Mouse (Mus musculus): ENCODE measurements at regions not wholly inside any gene's neighbourhood (a gene's known extent, or its start where the extent isn't known, plus 50 kb on each side); places are given as distances from the start of the nearest gene placed in this dataset.
A peak's percentile ranks its signal among the peaks of the same experiment; 100 is the strongest.

DNA sequence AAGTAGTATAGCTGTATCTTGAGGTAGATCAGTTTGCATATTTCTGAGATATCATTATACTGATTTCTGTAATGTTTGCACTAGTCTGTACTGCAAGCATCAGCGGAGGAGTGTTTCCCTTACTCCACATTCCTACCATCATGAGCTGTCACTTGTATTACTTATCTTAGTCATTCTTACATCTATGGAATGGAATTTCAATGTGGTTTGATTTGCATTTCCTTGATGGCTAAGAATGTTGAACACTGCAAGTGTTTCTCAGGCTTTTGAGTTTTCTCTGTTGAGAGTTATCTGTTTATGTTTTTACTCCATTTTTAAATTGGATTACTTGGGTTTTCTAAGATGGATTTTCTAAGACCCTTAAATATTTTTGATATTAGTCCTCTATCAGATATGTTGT, 725.8 kb downstream of the Car8 start:
- intact Hi-C loops (cut with DNase I; ENCODE audit: low total_unique reads), result no loop called here
- no peak for DNase-seq

DNA sequence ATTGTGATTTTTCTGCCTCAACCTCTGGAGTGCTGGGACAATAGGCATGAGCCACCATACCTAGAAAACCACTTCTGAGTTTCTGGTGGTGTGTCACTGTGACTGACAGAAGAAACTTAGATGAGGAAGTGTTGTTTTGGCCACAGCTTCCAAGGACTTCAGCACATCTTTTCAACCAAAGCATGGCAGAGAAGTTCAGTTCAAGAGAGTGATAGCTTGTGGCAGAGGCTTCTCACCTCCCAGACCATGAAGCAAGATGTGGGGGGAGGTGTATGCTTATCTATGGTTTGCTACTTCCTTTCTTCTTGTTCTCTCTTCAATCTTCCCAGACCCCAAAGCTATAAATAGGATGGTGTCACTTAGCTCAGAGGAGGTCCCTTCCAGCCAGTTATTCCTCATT, 753.3 kb downstream of the Car8 start:
- intact Hi-C loops (cut with DNase I; ENCODE audit: low total_unique reads), result no loop called here
- no peak for DNase-seq

DNA sequence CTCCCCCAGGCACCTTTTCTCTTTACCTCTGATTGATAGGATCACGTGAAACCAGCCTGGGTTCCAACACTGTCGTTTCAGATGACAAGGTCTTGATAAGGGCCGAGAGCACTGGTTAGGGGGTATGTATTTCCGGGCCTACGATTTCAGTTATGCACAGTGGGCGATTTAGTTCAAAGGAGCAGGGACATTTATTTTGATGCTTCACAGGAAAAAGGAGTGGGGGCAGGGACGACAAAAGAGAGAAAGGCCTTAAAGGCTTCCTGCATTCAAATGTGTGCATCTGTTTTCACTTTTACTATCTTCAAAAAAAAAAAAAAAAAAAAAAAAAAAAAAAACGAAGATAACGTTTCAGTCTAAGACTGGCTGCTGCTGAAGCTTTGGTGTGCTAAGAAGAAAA, 783.7 kb downstream of the Car8 start:
- no peak for DNase-seq
- intact Hi-C loops (cut with DNase I; ENCODE audit: low total_unique reads), result no loop called here

DNA sequence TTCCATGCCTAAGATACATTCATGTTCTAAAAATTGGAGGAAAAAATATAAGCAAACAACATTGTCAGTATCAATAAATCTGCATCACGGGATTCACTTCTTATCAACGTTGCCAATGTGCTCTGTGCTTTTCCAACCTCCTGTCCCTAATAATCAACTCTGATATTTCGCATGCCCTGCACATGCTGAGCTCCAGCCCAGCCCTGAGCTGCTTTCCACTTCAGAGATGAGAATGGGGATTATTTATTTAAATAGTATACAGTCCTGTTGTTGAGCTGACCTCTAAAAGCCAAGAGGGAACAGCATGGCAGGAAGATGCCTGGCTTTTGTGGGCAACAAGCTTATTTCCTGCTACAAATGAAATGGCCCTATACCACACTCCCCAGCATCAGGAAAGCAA, 786.2 kb downstream of the Car8 start:
- intact Hi-C loops (cut with DNase I; ENCODE audit: low total_unique reads), result no loop called here
- no peak for DNase-seq

GRCm38 (mm10) chr4:7450991-7451390, 787.9 kb downstream of the Car8 start:
- DNase-seq, result no peak
- intact Hi-C loops (cut with DNase I; ENCODE audit: low total_unique reads), result no loop called here

- intact Hi-C loops (cut with DNase I; ENCODE audit: low total_unique reads), result no loop called here
- no peak for DNase-seq
These were observed 809.5 kb downstream of the Car8 start for GRCm38 (mm10) chr4:7429308-7429707.

DNA sequence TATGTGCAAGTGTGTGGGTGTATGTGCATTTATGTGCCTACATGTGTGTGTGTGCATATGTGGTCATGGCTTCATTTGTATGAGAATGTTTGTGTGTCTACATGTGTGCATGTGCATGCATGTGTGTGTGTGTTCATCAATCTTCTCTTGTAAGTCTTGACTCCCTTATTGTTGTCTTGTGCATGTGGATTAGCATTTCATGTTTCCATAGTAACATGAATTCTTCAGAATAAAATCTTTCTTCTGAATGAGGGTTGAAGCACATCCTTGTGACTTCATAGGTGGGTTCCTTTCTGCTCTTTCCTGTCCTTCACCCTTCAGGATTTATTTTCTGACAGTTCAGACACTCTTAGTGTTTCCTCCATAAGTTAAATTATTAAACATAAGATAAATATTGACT, 814.8 kb downstream of the Car8 start:
- intact Hi-C loops (cut with DNase I; ENCODE audit: low total_unique reads), result no loop called here
- no peak for DNase-seq

DNA sequence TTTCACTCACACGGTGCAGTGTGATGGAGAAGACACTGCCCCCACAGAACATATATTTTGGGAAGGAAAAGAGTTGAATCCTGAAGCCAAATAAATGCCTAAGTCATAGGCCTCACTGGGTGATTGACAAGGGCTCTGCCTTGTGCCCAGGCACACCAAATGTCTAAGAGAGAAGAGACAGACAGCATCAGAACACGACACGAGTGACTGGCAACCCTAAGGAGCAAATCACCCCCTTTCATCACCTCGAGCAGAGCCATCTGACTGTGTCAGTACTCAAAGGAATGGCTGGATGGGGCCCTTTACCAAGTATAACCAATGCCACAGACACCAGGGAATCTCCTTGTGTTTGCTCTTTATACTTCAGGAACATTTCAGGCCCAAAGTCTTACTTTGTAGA, 815.6 kb downstream of the Car8 start:
- intact Hi-C loops (cut with DNase I; ENCODE audit: low total_unique reads), result no loop called here
- DNase-seq, result no peak

DNA sequence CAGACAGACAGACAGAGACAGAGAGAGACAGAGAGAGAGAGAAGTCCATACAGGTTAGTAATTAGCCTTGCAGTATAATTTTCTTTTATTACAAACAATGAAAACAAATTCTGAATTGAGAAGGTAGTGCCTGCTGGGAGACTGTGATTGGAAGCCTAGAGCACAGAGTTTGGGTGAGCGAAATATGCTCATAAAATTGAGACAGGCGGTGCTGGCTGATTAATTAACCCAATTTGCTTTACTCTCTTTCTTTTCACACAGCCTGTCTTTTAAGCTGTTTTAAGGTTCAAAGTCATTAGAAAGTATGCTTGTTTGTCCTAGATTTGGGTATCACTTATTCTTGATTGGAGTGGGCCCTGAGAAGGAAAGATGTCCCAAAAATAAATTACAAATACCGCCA, 816.1 kb downstream of the Car8 start:
- intact Hi-C loops (cut with DNase I; ENCODE audit: low total_unique reads), result no loop called here
- no peak for DNase-seq

GRCm38 (mm10) chr4:7414301-7414700, 824.5 kb downstream of the Car8 start:
- no peak for DNase-seq

DNA sequence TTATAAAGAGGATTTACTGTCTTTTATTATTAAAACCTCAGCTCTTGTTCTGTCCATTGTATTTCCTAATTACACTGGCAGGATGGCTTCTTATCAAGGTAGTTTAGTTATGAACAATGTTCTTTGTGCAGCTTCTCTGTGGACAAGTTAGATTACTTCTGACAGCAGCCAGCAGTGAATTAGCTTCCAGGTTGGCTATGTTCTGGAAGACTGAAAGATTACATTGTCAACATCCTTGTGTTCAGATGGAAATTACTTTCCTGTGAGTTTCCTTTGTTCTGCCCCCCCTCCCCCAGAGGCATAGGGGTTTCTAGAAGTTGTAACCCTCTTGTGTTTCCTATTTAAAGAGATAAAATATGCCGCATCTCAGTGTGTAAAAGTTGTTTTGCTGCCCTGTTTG, 846.1 kb downstream of the Car8 start:
- intact Hi-C loops (cut with DNase I; ENCODE audit: low total_unique reads), result no loop called here
- no peak for DNase-seq

More at GRCm38 (mm10) chr4:7414301-7414700, 824.5 kb downstream of the Car8 start:
- intact Hi-C loops (cut with DNase I; ENCODE audit: low total_unique reads), result no loop called here

- intact Hi-C loops (cut with DNase I; ENCODE audit: low total_unique reads), result no loop called here
- peak; percentile 24 for DNase-seq
These were observed 847.2 kb downstream of the Car8 start for GRCm38 (mm10) chr4:7391596-7391995.

DNA sequence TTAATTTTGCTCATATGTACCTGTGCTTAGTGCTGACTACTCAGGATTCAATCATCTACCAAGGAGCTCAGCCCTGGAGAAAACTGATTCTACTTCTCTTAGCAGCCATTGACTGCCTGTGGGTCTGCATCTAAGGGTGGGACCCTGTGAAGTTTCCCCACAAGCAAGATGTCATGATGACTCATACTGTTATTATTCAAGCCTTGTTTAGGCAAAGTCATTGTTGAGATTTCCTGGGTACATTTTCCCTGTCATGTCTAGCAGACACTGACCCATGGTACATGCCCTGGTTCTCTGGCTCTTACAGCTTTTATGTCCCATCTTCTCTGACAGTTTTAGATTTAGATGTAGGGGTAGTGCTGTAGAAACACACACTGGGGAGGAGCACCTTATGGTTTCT, 853.8 kb downstream of the Car8 start:
- DNase-seq, result no peak
- intact Hi-C loops (cut with DNase I; ENCODE audit: low total_unique reads), result no loop called here

DNA sequence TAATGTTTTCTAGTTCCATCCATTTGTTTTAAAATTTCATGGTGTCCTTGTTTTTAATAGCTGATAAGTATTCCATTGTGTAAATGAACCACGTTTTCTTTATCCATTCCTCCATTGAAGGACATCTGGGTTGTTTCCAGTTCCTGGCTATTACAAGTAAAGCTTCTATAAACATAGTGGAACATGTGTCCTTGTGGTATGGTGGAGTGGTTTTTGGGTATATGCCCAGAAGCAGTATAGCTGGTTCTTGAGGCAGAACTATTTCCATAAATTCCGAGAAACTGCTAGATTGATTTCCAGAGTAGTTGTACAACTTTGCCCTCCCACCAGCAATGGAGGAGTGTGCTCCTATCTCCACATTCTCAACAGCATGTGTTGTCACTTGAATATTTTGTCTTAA, 858.8 kb downstream of the Car8 start:
- no peak for DNase-seq
- intact Hi-C loops (cut with DNase I; ENCODE audit: low total_unique reads), result no loop called here

GRCm38 (mm10) chr4:7364238-7365040, 874.4 kb downstream of the Car8 start:
- intact Hi-C loops (cut with DNase I; ENCODE audit: low total_unique reads), result no loop called here
- no peak for DNase-seq

- intact Hi-C loops (cut with DNase I; ENCODE audit: low total_unique reads), result no loop called here
- no peak for DNase-seq
These were observed 875.3 kb downstream of the Car8 start for GRCm38 (mm10) chr4:7363508-7363907.

DNA sequence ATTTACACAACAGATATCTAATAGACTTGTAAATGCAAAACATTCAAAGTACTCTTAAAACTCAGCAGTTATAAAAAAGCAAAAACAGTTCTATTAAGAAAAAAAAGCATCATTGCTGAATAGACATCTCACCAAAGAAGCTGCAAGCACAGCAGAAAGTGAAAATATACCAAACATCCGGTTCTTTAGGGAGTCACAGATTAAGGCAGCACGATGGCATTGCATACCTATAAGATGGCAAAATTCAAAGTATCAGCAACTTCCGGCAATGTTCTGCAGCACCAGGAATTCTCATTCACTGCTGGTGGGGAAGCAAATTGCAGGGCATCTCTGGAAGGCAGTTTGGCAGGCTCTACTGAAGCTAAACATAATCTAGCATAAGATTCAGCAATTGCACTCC, 882.6 kb downstream of the Car8 start:
- DNase-seq, result no peak
- intact Hi-C loops (cut with DNase I; ENCODE audit: low total_unique reads), result no loop called here

DNA sequence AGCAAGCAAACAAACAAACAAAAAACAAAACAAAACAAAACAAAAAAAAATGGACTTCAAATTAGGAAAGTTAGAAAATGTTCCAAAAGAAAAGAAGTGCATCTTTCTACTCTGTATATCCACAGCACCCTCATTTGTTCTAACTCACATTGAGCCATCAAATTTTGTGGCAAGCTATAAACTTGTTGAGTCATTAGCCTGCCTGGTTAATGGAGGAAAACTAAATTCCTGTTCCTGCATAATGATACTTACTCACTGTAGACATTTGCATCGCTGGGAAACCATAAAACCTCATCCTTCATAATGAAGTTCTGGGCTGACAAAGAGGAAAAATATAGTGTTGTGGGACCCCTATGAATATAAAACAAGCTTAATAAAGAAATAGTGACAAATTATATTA, 891.5 kb downstream of the Car8 start:
- intact Hi-C loops (cut with DNase I; ENCODE audit: low total_unique reads), result no loop called here
- no peak for DNase-seq

- no peak for DNase-seq
- intact Hi-C loops (cut with DNase I; ENCODE audit: low total_unique reads), result no loop called here
These were observed 897.7 kb downstream of the Car8 start for GRCm38 (mm10) chr4:7341159-7341558.

- intact Hi-C loops (cut with DNase I; ENCODE audit: low total_unique reads), result no loop called here
- no peak for DNase-seq
These were observed 924.6 kb downstream of the Car8 start for GRCm38 (mm10) chr4:7314261-7314660.

- DNase-seq, result no peak
- intact Hi-C loops (cut with DNase I; ENCODE audit: low total_unique reads), result no loop called here
These were observed 925.6 kb downstream of the Car8 start for GRCm38 (mm10) chr4:7313219-7313618.

DNA sequence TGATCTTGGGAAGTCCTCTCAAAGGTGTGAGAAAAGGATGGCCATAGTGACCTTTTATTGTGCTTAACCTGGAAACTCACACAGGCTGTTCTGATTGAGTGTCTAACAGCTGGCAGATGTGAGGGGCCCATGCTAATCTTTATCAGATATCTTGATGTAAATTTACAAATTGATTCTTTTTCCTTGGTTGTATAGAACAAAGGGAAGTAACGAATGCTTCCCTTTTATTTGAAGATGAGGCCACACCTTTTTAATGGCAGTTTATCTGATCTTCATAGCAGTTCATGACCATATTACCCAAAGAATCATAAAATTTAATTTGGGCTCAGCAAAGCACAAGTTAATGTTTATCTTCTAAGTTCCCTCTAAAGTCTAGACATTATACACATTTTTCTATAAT, 926.7 kb downstream of the Car8 start:
- no peak for DNase-seq
- intact Hi-C loops (cut with DNase I; ENCODE audit: low total_unique reads), result no loop called here
